Mouse (Mus musculus) R1 (cell line): ENCODE data around the gene Pax2.
A peak's percentile ranks its signal among the peaks of the same experiment; 100 is the strongest.

Experiments
- DNase-seq: peaks from one replicate; pipeline ENCODE4 v3.0.0-alpha.2; 2018; ENCODE audit warnings: low read depth, low spot score

Pax2 gene

GRCm38 (mm10) chr19:44748271-44748670, 7.6 kb upstream of the Pax2 start:
- DNase-seq, result no peak

DNA sequence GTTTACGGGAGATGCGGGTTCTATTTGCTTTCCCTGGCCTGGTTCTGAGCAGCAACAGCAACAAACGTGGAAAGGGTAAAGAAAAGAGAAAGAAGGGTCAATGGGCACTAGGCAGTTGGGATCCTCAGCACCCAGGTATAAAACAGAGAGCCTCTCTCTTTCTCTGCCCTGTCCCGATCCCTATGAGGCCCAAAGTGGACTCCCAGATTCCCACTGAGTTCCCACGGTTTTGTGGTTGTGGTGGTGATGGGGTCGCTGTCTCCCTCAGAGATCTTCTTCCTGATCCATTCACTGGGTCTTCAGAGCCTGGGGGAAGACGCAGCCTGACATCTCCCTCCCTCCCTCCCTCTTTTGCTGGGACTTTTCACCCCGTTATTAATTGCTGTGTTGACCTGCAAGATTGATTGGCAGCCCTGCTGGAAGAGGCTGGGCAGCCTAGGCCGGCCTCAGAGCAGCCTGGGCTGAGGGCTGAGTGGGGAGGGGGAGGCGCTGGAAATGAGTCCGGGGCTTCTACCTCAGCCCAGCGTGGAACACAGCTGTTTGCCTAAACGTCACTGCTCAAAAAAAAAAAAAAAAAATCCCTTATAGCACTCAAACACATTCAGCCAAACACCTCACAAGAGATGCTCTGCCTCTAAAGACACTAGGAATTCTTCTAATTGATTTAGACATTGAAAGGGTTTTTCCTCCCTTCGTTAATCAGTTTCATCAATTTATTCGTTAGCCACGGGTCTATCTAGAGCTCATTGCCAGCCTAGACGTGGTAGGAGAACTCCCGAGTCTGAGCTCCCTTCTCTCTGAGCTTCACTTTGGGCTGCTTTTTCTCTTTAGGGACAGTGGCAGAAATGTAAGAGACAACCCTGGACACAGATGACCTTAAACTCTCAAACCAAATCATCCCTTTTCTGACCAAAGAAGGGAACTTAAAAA, 6.5 kb upstream of the Pax2 start:
- no peak for DNase-seq

GRCm38 (mm10) chr19:44750051-44751041, 5.5 kb upstream of the Pax2 start:
- peak; percentile 51 for DNase-seq

DNA sequence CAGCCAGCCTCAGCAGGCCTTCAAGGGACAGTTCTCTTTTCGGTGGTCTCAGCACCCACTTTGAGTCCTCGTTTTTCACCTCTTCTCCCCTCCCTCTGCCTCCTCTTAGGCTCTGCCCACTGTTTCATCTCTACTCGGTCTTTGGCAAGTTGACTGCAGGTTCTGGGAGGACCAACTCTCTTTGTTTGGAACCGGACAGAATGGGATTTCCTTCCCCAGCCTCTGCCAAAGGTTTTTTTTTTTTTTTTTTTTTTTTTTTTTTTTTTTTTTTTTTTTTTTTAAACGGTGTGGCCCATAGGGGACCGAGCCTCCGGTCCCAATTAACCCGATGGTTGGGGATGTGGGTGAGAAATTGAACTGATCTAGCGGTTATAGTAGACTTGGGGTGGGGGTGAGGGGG, 4.8 kb upstream of the Pax2 start:
- no peak for DNase-seq

- no peak for DNase-seq
These were observed 4.3 kb upstream of the Pax2 start for GRCm38 (mm10) chr19:44751551-44751950.

GRCm38 (mm10) chr19:44752056-44752940, 3.5 kb upstream of the Pax2 start:
- no peak for DNase-seq

DNA sequence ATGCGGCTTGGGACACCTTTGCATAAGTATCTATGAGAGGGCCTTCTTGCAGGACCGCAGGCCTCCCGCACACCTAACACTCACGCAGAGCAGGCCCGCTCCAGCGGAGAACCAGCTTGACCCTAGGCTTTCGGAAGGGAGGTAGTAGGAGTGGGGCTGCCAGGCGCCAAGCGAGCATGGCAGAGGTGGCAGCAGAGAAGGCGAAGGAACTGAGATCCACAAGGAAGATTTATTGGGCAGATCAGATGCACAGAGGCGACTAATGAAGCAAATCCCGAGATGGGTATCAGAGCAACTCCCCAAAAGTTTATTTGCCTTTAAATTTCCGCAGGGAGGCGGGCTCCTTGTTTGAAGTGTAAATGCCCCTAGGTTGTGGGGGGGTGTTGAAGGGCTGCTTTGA, 2.5 kb upstream of the Pax2 start:
- no peak for DNase-seq

DNA sequence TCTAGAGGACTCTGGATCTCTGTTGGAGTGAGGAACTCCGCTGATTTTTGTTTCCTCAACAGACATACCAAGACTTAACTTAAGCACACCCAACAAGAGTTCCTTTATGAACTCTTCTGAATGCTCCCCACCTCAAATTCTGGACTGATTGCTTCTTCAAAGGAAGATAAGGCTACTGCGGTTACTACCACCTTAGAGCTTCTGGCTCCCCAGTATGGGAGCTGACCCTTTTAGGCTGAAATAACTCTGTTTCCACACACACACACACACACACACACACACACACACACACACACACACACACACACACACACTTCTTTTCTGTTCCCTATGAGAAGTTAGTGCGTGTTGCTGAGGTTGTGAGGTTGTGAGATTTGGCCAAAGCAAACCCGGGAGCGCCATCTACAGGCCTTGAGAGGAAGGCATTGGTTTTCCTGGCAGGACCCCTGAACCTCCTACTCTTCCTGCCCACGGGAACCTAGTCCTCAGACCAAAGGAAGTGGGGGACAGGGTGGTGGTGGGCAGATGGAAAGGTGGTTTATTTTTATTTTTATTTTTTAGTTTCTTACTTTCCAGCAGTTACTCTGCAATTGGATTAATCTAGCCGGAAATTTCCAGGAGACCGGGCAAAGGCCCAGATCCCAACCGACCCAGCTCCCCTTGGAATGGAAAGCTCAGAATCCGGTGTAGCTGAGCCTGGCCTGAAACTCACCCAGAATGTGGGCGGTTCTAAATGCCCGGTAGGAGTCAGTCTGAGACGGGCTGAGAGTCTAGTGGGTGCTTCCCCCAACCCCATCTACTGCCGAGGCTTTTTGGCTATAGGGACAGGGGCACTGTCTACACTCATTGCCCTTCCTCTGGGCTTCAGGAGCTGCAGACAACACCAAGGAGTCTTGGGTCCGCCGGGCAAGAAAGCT, 1.1 kb upstream of the Pax2 start:
- DNase-seq, result peak; percentile 85

DNA sequence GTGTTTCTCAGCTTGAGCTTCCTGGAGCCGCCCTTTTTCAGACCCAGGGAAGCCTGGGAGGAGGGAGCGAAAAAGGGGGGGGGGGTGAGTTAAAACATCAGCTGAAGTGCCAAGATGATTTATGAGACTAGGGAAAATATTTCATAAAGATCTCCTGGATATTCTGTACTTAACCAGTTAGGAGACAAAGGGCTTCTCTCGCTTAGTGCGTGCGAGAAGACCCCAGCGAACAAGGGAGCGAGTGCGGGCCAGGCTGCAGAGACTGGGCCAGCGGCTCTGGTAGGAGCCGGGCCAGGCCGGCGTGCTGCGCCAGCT, 510 bp upstream of the Pax2 start:
- DNase-seq, result no peak

DNA sequence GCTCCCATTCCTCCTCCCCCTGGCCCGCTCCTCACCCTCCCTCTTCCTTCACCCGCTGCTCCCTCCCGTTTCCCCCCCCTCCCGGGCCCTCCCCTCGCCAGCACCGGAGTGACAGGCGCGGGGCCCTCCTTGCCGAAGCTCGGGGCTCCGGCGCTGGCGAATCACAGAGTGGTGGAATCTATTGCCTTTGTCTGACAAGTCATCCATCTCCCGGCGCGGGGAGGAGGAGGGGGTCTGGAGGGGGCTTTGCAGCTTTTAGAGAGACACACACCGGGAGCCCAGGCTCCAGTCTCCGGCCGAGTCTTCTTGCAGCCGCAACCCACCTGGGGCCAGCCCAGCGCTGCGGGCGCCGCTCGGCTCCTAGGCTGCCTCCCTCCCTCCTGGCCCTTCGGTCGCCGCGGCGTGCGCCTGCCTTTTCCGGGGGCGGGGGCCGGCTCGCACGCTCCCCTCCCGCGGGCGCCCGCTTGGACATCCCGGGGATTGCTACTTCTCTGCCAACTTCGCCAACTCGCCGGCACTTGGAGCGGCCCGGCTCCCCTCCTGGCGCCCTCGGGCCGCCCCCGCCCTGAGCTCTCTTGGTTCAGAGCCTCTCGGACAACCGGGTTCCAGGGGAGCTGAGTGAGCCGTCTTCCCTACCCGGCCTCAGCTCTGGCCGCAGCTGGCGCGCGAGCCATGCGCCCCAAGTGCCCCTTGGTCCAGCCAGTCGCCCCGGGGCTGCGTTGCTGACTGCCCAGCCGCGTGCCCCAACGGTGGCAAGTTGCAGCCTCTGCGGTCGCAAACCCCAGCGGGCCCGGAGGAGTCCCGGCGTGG, 781 bp downstream of the Pax2 start:
- peak; percentile 68 for DNase-seq

DNA sequence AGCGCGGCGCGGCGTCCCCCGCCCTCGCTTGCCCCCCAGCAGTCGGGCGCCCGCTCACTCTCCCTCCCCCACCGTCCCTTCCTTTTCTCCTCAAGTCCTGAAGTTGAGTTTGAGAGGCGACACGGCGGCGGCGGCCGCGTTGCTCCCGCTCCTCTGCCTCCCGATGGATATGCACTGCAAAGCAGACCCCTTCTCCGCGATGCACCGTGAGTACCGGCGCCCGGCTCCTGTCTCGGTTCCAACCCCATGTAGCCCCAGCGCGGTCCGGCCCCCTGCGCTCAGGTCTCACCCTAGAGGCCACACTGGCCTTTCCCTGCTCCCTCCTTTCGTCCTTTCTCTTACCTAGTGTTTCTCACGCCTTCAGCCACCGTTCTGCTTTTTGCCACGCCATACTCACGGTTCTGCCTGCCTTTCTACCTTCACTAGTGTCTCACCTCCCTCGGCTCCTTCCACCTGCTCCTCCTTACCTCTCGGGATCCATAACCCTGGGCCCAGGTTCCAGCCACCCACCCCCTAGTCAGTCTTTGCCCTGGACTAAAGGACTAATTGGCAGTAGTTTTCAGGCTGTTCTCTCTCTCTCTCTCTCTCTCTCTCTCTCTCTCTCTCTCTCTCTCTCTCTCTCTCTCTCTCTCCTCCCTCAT, 1.5 kb downstream of the Pax2 start:
- DNase-seq, result peak; percentile 61

DNA sequence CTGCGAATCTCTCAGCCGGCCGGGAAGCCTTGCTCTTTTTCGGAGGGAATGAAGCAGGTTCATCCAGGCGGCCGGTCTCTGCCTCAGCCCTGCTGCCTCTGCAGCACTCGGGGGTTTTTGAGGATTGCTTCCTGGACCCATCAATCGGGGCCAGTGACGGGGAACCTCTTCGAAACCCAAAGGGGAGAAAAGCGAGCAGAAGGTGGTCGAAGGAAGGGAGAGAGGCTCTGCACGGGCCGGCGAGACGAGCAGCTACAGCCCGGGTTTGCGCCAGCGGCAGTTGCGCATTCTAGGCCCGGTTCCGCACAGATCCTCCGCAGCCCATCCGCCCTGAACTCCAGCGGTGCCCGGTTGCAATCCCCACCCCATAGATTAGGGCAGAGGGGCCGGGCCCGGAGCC, 3.0 kb downstream of the Pax2 start:
- DNase-seq, result no peak

GRCm38 (mm10) chr19:44759531-44760118, 3.8 kb downstream of the Pax2 start:
- peak; percentile 63 for DNase-seq

DNA sequence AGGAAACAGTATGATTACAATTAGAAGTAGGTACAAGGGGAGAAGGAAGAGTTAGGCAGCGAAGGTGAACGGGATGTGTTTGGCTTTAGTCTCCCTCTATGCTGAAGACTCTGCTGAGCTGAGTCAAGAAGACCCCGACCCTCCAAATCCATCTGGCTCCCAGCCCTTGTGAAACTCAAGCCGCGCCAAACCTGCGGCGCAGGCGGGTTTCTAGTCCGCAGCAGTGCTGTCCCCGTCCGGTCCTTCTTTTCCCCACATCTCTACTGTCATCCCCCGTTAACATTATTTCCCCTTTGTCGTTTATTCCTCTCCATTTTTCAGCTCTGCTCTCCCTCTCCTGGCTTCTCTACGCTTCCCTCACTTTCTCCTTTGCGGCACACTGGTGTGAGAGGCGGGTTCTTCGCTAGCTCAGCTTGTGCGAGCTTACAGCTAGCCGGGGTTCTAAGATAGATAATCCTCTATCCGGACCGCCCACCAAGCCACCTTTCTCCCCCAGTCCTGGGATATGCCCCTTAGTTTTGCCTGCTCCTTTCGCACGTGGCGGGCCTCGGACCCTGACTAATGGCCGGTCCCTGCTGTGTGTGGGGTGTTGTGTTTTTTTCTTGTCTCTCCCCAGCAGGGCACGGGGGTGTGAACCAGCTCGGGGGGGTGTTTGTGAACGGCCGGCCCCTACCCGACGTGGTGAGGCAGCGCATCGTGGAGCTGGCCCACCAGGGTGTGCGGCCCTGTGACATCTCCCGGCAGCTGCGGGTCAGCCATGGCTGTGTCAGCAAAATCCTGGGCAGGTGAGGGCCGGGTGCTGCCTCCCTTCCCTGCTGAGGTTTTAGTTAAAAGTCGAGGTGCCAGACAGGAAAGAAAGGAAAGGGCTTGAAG, 4.7 kb downstream of the Pax2 start:
- peak; percentile 46 for DNase-seq

DNA sequence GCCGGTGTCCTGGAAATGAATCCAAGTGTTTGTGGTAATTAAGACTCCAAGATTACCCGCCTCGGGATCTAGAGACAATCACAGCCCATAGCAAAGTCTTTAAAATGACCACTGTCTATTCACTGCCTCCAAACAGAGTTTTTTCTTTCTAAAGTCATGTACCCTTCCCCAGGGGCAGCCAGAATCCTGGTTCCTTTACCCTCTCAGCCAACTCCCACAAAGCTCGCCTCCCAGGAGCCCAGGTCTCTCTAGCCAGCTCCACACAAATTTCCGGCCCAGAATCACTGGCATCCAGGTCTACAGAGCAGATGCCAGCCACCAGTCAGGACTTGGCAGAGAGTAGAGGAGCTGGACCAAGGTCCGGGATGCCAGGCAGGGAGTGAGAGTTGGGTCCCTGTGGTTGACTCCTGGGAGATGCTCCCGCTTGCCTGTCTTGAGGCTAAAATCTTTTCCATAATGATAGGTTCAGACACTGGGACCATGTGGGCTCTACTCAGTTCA, 6.3 kb downstream of the Pax2 start:
- DNase-seq, result no peak

DNA sequence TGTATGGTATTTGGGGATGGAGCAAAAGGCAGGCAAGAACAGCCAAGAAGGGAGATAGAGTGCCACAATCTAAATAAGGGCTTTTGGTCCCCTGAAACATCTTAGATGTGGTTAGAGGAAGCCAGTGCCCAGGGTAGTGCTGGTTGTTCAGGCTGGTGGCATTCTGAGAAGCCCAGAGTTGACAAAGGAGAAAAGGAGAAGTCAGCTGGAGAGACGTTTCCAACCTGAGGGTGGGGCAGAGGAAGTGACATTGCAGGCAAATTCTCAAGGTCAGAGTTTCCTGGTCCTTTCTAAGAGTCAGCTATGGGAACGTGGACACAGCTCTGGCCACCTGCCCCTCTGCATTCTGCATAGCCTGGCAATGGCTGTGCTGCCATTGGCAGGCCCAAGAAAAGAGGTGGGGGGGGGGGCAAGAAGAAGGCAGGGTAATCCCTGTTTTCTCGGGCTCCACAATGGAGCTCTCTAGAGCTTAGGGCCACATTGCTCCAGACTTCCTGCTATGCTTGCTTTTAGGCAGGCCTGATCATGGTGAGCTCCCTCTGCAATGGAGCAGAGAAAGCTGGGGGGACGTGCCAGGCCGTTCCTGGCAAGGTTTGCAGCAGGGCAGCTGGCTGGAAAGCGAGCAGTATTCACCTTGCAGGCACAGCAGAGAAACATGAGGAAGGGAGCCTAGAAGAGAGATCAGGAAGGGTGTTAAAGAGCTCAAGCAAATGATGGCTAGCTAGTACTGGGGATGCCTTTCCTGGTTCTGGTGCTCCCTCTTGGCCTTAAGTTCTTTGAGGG, 14.6 kb downstream of the Pax2 start:
- no peak for DNase-seq

DNA sequence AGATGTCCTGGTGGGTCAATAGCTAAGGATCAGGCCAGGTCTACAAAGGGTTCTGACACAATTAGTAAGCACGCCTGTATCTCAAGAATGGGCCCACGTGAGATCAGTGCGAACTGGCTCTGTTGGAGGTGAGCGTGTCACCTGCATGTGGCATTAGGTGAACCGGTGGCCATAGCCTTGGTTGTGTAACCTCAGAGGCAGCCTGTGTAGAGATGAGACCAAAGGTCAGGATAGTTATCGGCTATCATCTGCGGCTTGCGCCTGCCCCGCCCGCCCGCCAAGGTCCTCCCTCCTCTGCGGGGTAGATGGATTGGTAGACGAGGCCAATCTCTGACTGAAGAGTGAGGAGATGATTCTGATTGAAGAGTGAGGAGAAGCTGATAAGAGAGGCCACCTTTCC, 15.7 kb downstream of the Pax2 start:
- no peak for DNase-seq
